Mouse (Mus musculus): Measurements from ENCODE around the gene Nfasc.

Nfasc gene

DNA sequence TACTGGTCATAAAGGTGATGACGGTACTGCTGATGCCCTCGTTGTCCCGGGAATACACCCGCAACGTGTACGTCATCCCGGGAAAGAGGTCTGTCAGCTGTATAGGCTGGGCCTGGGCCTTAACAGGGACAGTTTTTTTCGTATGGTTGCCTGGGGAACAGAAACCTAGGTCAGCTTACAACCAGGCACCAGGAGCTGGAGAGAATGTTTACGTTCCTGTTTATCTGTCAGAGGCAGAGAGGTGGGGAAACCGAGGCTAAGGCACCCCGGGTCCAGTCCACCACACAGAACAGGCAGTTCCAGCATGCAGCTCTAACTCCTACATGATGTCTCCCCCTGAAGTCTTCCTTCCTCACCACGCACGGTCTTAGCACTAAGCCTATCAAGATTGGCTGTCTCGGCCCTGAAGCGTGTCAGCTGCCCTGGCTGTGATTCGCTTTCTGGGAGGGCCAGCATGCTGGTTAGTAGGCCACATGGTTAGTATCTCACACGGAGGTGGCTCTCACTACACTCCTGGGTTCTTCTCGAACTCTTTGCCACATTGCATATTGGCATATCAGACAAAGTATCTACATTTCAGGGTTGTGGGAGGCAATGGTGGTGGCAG lies 158.5 kb downstream of the Nfasc start:
- DNase-seq (ENCODE audit: low spot score in 2 of 2) = no peak

GRCm38 (mm10) chr1:132581845-132582839 lies 159.5 kb downstream of the Nfasc start:
- no peak for DNase-seq (ENCODE audit: low spot score in 2 of 2)

GRCm38 (mm10) chr1:132580063-132580462 lies 161.5 kb downstream of the Nfasc start:
- DNase-seq (ENCODE audit: low spot score in 2 of 2) = no peak

DNA sequence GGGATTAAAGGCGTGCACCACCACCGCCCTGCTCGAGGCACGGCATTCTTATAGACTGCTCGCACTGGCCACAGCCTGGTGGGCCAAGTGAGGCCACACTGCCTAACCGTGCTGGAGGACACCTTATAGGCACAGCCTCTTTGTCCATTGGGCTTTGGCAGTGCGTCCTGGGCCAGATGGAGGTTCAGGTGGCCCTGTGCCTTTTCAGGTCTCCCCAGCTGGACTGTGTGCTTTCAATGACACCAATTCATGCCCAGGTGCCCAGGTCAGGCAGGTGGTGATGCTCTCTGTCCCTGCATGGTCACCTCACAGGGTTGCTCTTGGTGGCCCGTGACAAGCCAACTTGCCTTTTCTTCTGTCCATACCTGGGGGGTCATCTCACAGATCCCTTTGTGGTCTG lies 164.8 kb downstream of the Nfasc start:
- no peak for DNase-seq (ENCODE audit: low spot score in 2 of 2)

GRCm38 (mm10) chr1:132572851-132573250 lies 168.7 kb downstream of the Nfasc start:
- no peak for DNase-seq (ENCODE audit: low spot score in 2 of 2)

DNA sequence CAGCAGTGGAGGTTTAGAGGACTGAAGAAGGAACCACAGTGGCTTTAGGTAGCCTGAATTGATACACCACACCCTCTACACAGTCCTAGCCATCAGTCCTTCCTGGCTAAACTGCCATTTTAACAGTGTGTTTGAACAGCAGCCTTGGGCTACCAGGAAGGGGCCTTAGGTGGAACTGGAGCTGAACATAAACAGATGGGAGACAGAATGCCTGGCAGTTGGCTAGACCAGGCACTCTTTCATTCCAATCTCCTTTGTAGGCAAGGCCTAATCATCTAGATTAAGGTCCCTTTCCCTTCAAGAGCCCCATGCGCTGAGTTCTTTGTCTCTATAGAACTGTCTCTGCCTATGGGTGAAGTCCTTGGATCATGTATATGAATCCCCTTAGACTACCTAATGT lies 170.0 kb downstream of the Nfasc start:
- DNase-seq (ENCODE audit: low spot score in 2 of 2) = no peak

DNA sequence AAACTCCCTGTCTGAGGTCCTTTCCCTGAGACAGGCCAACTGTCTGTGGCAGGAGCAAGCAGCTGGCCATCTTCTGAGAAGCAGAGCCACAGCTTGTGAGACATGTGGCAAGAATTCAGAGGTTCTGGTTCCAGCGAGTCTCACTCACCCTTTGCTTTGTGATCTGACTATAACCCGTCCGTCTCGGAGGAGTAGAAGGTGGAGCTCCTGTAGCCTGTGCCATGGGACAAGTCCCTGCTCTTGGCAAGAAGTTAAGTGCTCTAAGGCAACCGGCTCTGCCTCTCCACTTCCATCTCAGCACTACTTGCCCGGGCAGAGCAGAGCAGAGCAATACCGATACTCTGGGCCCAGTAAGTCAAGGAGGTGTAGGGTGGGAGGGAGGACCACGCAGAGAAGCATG lies 170.7 kb downstream of the Nfasc start:
- no peak for DNase-seq (ENCODE audit: low spot score in 2 of 2)

- no peak for DNase-seq (ENCODE audit: low spot score in 2 of 2)
These were observed 171.4 kb downstream of the Nfasc start for GRCm38 (mm10) chr1:132570068-132570780.

DNA sequence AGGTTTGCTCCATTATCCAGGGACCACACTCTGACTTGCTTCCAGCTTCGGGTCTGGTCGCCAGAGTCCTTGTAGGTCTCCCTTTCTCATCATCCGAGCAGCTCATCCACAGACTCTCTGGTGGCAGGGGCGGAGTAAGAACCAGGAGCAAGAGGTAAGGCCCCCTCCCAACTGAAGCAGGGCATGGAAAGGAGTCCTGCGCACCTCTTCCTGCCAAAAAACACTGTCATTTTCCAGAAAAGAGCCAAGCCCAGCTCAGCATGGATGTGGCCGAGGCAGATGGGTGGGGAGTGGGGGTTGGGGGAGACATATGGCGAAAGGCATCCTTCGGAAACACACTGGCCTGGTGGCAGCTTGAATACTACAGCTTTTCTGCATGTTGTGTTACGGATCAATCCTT lies 172.1 kb downstream of the Nfasc start:
- DNase-seq (ENCODE audit: low spot score in 2 of 2) = no peak

DNA sequence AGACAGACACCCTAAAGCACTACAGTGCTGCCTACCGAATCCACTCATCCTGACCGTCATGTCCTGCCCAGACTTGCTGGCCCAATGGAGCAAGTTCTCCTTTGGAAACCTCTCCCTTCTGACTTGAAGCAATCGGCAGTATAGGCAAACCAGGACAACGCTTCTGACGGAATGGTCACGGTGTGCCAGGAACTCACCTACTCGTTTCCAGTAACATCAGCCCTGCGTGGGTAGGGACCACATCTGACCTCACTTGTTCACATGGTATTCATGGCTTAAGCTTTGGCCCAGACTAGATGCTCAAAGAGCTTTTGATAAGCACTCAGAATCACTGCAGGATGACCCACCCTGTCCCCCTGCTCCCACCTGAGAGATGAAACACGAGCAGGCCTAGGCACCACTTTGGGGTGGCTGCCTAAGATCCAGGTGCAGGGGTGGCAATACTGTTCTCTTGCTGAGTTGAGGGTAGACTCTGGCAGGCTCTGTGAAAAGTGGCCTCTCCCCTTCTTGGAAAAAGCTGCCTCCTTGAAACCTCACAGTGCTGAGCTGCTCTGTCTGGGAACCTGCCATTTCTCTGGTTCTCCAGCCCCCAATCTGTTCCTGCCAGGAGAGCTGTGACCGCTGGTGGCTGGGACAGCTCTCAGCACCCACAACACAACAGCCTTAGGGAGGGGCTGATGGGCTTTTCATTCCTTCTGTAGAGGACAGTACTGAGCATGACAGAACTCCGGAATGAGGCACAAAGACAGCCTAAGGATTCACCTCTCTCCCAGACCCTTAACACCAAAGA lies 174.1 kb downstream of the Nfasc start:
- DNase-seq (ENCODE audit: low spot score in 2 of 2) = no peak

DNA sequence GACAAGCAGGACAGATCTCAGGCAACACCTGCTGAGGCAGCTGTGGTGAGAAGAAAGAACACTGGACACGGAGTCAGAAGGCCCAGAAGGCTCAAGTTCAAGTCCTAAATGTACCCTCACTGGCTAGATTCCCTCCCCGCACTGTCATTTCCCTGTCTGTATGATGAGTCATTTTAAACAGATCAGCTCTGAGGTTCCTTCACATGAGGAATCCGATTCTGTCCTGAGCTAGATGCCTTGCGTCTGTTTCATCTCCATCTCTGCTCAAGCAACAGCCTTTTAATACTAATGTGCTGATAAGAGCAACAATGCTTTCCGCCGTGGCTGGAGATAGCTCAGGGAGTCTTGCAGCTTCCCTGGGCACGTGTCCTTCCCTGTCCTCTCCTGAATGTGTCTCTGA lies 175.8 kb downstream of the Nfasc start:
- DNase-seq (ENCODE audit: low spot score in 2 of 2) = no peak

DNA sequence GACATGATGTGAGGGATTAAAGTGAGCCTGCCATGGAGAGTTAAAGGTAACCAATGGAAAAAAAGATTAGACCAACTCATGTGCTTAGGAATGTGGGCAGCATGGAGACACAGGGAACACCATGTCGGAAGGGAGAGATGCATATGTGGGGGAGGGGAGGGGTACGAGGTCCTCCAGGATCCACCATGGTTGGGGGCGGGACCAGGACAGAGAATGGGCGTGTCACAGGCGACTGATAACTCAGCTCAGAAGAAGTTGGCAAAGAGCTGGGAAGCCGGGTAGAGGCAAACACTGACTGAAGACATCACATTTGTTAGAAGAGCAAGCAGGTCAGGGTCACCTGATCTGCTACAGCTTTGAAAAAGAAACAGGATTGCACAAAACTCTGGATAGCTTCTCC lies 176.7 kb downstream of the Nfasc start:
- no peak for DNase-seq (ENCODE audit: low spot score in 2 of 2)

DNA sequence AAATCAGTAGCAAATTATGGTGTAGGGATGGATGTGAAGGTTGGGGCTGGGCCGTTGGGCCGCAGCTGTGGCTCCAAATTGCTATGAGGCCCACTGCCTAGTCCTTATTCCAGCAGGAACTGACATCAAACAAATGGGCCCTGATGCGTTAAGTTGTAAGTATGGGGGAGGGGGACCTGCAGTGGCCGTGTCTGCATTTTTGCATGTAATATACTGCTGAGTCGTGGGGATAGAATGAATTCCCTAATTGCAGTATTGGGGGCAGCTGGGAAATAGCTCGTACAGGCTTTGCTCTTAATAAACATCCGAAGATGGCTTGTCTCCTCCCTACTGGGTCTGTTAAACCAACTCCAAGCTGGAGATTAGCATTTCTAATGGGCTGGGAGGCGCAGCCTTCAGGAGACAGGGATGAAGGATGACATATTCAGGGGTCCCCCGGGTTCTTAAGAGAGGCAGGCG lies 179.2 kb downstream of the Nfasc start:
- DNase-seq (ENCODE audit: low spot score in 2 of 2) = no peak

DNA sequence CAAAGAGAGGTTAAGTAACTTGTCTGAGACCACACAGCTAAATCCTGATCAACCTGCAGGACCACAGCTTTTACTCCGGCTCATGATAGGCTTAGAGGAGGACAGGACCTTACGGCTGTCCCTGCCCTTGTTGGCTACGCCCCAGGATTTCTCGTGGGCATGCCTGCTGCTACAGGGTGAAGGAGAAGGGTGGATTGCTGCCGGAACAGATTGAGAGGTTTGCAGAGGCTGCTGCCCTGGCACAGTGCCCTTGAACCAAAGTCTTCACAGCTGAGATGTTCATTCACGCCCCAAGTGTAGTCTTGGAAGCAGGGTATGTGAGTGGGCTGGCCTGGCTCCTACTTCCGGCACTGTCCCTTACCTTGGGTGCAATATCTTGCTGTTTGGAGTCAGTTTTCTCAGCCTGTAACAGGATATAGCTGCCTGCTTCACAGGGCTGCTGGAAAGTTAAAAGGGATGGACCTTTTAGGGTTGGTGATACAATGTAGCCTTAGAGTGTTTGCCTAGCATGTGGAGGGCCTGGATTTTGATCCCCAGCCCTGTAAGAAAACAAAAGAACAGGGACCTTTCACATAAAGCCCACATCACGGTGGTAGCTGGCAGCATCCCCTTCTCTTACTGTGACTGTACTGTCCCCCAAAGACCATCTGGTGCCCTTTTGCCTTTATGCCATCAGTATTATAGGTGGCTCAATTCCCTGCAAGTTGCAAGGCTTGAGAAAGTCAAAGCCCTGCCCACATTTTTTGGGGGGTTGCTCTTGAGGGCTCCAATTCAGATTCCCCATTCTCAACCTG lies 180.5 kb downstream of the Nfasc start:
- no peak for DNase-seq (ENCODE audit: low spot score in 2 of 2)

GRCm38 (mm10) chr1:132559045-132559444 lies 182.6 kb downstream of the Nfasc start:
- DNase-seq (ENCODE audit: low spot score in 2 of 2) = no peak

DNA sequence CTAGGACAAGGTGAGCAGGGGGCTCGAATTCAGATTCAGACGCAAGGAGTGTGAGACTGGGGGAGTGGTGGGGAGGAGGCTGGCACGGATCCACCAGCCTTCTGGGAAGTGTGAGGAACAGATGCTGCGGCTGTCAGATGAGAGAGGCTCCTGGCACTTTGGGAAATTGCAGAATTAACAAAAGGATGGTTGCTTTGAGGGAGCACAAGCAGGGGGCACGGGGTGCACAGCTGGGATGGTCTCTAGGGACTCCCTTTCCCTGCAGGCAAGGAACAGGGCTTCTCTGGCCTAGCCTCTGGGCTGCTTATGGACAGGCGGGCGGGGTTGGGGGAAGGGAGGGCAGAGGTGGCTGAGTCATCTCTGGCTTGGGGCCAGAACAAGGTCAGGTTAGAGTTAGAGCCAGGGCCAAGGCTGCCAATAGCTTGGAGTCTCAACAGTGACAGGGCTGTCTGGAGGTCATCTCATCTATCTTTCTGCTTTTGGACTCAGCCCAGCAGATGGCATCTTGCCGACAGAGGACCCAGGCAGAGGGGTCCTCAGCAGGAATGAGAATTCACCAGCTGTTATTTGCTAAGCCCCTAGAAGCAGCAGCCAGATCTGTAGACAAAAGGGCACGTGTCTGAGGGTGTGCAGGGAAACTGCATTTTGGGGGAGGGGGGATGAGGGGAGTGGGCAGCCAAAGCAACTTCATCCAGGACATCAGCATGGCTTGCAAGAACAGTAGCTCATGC lies 183.5 kb downstream of the Nfasc start:
- DNase-seq (ENCODE audit: low spot score in 2 of 2) = no peak

DNA sequence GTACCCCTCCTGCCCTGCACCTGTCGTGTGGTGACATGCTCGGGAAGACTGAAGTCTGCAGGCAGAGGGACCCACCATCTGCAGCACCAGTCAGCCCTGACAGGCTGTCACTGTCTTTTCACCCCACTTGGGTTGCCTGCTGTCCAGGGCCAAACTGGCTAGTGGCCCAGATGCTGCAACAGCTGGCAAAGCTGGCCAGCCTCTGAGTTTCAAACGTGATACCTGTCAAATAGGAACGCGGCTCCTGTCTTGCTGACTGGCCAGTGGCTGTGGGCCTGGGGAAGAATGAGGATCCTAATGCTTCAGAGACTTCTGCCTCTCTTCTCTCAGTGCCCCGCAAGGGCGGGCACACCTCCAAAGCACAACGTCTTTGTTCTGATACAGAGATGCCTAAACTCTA lies 197.8 kb downstream of the Nfasc start:
- no peak for DNase-seq (ENCODE audit: low spot score in 2 of 2)

DNA sequence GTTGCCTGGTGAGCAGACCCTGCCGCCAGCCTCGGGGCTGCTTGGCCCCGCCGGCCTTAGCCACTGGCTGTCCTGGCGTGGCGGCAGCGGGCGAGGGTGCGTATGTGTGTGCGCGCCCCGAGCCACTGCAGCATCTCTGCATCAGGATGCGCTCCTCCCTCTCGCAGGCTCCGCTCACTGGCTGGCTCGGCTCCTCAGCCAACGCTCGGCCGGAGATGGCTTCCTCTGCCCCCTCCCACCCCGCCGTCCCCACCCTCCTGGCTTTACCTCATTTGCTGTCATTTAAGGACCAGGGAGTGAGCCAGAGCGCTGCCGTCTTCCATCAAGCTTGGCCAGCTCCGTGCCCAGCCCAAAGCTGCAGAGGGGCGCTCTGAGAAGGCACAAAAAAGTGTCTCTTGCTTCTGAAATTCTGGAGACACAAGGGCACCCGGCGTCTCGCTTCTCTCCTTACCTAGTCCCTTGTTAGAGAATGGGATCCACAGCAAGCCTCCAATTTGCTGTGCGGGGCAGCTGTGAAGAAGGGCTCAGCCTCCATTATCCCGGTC lies 198.8 kb downstream of the Nfasc start, which contains the start of gene Cntn2:
Gene Cntn2, minus strand, starts transcription at position 495 of the 545 bp plus-strand sequence.
- DNase-seq (ENCODE audit: low spot score in 2 of 2) = no peak

DNA sequence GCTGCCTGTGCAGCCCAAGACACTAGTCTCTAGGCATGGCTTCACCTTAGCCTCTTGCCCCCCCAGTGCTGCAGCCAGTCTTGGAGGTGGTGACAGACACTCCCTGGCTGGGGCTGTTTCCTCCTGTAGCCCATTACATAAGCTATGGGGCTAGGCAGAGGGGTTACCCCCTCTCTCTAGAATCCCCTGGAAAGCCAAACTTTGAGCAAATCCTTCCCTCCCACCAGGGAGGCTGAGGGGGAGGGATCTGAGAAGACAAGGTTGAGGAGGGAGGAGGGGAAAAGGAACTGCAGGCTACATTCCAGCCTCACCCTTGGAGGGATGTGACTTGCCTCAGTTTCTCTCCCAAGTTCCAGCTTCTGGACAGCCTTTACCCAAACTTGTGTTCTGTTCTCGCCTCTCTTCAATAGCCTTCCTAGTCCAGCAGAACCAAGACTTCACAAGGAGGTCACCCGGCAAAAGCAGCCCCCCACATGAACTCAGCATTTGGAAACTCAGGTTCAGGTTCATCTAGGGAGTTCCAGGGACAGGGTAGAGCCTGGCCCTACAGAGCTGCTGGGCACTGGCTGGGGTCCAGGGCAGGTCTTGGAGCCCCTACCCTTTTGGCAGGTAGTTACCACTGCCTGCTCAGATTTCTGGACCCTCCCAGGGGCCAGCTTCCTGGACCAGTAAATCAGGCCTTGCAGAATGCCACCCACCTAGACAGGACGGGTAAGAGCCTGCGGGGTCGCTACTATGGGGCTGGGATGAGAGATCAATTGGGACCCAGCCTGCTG lies 199.6 kb downstream of the Nfasc start:
- DNase-seq (ENCODE audit: low spot score in 2 of 2) = no peak
